Mouse (Mus musculus): ENCODE results near the gene Ftsj1.
A peak's percentile ranks its signal among the peaks of the same experiment; 100 is the strongest.

The Ftsj1 gene

GRCm38 (mm10) chrX:8252334-8253285, at the start of gene Ftsj1:
TSS of gene Ftsj1 (minus strand) at chrX:8252406.
- peak; percentile 83 to 89 for DNase-seq (ENCODE audit: low spot score in 2 of 2)

GRCm38 (mm10) chrX:8288621-8289020, 36.4 kb upstream of the Ftsj1 start:
- no peak for DNase-seq (ENCODE audit: low spot score in 2 of 2)

DNA sequence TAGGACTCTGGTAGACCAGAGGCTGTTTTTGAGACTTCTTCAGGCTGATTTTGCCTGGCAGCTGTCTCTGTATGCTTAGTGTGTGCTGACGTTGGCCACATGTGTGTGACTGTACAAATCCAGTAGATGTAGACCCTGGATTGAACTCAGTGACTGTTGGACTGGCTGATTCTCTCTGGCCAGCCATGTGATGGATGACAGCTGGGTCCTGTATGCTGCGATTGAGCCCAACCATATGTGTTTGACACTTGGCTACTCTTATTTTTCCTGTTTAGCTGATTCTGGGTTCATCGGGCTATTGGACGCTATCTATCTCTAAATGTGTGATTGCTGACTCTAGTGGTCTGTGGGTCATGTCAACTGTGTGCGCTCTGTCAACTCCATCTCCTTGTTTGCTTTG, 21.9 kb upstream of the Ftsj1 start:
- DNase-seq (ENCODE audit: low spot score in 2 of 2), result no peak

- DNase-seq (ENCODE audit: low spot score in 2 of 2), result no peak
Measured at GRCm38 (mm10) chrX:8272000-8272399, 19.8 kb upstream of the Ftsj1 start.

- DNase-seq (ENCODE audit: low spot score in 2 of 2), result no peak
Measured at GRCm38 (mm10) chrX:8271083-8271820, 19.0 kb upstream of the Ftsj1 start, which contains the start of gene Slc38a5. TSS of gene Slc38a5 (plus strand) at chrX:8271133.

GRCm38 (mm10) chrX:8264222-8264621, 12.0 kb upstream of the Ftsj1 start:
- DNase-seq (ENCODE audit: low spot score in 2 of 2), result no peak

- DNase-seq (ENCODE audit: low spot score in 2 of 2), result no peak
Measured at GRCm38 (mm10) chrX:8263156-8263804, 11.1 kb upstream of the Ftsj1 start.

DNA sequence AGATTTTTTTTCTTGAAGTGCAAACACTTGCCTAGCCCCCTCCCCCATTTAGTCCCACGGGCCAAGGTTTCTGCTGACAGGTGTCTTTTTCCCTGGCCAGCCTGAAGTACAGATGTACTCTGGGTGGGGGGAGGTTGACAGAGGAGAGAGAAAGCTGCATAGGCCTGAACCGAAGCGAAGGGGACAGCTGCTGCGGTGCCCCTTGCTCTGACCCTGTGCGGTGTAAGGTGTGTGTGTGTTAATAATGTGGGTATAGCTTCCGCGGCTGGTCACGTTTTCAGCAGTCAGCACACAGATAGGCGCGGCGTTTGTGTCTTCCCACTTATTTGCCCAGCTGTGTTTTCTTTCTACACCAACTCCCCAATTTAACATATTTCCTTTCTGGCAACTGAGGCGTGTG, 7.3 kb upstream of the Ftsj1 start:
- no peak for DNase-seq (ENCODE audit: low spot score in 2 of 2)

DNA sequence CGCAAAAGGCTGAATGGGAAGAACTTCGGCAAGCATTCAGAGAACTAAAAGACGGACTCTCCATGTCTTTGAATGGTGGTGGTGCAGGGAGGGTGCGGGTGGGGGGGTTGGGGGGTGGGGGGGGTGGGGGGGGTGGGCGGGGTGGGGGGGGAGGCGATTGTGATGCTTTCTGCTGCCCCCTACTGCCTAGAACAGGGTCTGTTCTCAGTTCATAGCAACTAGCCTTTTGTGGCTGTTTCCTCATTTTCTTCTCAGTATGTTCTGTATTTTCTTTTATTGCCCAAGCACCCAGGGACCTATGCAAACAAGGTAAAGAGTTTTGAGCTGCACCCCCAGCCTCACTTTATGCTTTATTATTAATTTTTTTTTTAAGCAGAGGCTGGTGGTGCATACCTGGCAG, 3.6 kb upstream of the Ftsj1 start:
- DNase-seq (ENCODE audit: low spot score in 2 of 2), result no peak

GRCm38 (mm10) chrX:8253711-8254110, 1.5 kb upstream of the Ftsj1 start:
- no peak for DNase-seq (ENCODE audit: low spot score in 2 of 2)

- DNase-seq (ENCODE audit: low spot score in 2 of 2), result no peak
Measured at GRCm38 (mm10) chrX:8251789-8252333, 345 bp downstream of the Ftsj1 start.

GRCm38 (mm10) chrX:8248542-8249120, 3.6 kb downstream of the Ftsj1 start:
- no peak for DNase-seq (ENCODE audit: low spot score in 2 of 2)

- no peak for DNase-seq (ENCODE audit: low spot score in 2 of 2)
Measured at GRCm38 (mm10) chrX:8247680-8248079, 4.5 kb downstream of the Ftsj1 start.

DNA sequence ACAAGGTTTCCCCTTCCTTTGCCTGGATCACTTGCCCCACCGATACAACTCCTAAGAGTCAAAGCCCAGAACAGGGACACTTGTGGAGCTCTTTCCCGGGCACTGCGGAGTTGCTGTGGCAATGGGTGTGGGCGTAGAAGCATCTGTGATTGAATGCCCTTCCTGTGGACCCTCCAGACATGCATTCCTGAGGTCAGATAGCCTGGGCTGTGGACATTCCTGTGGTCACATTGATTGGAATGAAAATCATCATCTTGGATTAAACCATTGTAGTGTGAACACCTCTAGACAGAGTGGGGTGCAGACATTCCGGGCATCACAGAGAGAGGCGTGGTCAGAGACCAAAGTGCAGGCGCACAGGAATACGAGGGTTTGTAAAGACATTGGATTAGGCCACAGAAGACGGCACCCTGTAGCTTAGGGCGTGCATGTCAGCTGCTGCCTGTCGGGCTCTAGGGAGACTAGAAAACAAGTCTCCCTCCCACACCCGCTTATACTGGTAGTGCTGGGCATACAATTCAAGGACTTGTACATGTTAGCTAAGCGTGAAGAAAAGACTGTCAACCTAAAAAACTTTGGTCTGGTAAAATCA, 13.3 kb downstream of the Ftsj1 start:
- no peak for DNase-seq (ENCODE audit: low spot score in 2 of 2)

- DNase-seq (ENCODE audit: low spot score in 2 of 2), result no peak
Measured at GRCm38 (mm10) chrX:8236704-8237103, 15.5 kb downstream of the Ftsj1 start.

- no peak for DNase-seq (ENCODE audit: low spot score in 2 of 2)
Measured at GRCm38 (mm10) chrX:8233602-8234001, 18.6 kb downstream of the Ftsj1 start.

DNA sequence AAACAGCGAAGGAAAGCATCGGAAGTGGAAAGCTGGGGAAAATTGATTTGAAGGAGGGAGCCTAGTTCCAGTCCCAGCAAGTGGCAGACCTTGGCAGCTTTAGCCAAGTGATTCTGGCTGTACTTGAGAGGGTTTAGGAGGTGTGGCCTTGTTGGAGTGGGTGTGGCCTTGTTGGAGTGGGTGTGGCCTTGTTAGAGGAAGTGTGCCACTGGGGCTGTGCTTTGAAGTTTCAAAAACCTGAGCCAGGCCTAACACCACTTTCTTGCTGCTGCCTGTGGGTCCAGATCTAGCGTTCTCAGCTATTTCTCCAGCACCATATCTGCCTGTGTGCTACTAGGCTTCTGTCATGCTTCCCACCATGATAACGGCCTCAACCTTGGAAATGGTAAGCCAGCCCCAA, 21.9 kb downstream of the Ftsj1 start:
- no peak for DNase-seq (ENCODE audit: low spot score in 2 of 2)

DNA sequence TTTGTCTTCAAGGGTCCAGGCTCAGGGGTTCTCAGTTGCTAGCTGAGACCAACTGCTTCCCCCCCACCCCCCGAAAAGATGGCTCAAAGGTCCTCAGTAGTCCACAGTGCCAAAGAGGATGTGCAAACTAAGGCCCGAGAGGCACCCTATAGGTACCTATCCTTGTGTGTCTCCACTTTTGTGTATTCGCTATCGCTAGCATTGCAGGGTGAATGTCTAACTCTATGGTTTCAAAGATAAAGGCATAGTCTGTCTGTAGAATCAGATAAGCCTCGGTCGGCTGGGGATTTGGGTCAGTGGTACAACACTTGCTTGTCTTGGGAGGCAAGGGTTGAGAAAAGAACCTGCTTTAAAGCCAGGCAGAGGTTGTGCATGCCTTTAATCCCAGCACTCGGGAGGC, 28.7 kb downstream of the Ftsj1 start:
- no peak for DNase-seq (ENCODE audit: low spot score in 2 of 2)

DNA sequence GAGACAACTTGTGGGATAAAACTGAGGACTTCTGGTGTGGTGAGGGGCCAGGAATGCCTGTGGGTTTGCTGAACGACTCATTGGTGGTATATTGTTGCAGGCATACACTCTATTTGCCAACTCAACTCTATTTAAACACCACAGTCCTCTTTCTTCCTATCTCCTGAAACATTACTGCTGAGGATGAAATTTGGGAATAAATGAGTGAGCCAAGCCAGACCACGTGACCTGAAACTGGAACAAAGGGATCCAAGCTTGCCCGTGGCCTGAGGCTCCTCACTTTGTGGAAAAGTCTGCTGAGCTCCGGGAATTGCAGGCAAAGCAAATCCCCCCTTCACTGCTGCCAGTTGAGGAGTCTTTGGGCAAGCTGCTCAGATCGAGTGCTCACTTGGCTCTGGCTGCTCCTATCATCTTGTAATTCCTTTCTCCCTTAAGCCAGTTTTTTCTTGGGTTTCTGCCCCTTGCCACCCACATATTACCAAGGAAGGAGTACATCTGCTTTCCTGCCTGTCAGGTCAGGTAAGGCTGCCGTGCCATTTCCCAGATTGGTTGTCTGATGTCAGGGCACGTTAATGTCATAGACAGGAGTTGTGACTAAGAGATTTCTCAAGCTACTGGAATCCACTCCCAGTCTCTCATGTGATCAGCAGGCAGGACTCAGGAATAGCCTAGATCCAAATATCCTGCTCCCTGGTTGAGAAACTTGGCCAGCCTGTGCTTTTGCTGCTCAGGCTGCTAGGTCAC, 29.4 kb downstream of the Ftsj1 start:
- DNase-seq (ENCODE audit: low spot score in 2 of 2), result peak; percentile 34 to 42

DNA sequence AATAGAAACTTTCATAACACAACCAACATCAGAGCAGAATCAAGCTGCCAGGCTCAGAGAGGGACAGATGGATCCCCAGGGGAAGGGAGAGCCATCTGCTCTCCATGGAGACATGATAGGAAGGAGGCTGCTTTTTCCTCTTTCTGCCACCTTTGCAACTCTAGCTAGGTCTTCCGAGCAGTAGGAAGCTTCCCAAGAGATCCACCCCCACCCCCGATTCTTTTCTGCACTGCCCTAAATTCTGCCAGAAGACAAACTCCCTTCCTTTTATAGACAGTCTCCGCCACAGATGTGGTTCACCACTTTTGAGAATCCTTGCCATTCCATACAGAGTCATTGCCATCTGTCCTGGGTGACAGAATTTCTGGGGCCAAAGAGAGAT, 29.9 kb downstream of the Ftsj1 start:
- DNase-seq (ENCODE audit: low spot score in 2 of 2), result peak; percentile 52 to 73

- no peak for DNase-seq (ENCODE audit: low spot score in 2 of 2)
Measured at GRCm38 (mm10) chrX:8219651-8220050, 32.6 kb downstream of the Ftsj1 start.

Data from right cerebral cortex, postnatal 10 days (tissue).